ENCODE assay signal across 23 mouse cellular contexts in the genomic region with DNA sequence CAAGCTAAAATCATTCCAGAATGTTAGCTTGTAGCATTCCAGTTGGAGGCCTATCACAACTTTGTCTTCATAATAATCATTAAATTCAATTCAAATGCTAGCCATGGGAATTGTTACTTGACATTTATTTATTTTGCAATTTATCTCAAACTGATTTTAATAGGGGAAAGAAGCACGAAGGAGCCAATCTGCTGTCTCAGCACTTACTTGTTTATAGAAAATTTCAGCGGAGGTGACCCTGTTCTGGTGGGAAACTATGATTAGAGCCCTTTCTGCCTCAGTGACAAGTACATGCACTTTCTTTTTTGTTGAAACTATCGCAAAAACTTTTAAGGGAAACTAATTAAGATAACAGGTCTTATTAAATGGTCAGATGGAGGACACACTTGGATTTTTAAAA.
DNase-seq lines count a peak whose midpoint lies in the region; TF ChIP-seq lines count a peak whose summit lies in the region.
"Had no signal": no experiment of that assay in that cellular context is flagged by ENCODE, and none has a peak within 500 bp of the region (broad histone marks: within the 10 kb centered on the region; RNA-seq: fewer than 3 reads in every experiment).

No protein-coding gene starts in this region.

- no peak overlapping the region for H3K9ac ChIP-seq in liver, adult 2 months (ENCODE audit: low read depth, low read length)
- no peak overlapping the region for H3K9ac ChIP-seq in CH12.LX (ENCODE audit: insufficient read depth, low read depth)
- no peak overlapping the region for H3K9ac ChIP-seq in MEL (ENCODE audit: control insufficient read depth, low read depth, low read length, poor library complexity, severe bottlenecking)
- H3K9ac ChIP-seq: embryonic facial prominence, embryonic 13.5 days; embryonic facial prominence, embryonic 15.5 days; forebrain, embryonic 13.5 days; forebrain, embryonic 15.5 days; forebrain, postnatal 0 days had no signal

- H3K36me3 ChIP-seq in liver, adult 2 months (ENCODE audit: control insufficient read depth, insufficient read depth, low read length), result no peaks in the 10 kb centered on the region
- H3K36me3 ChIP-seq in CH12.LX (replicated peaks in 1 of 2; ENCODE audit: control insufficient read depth in 1 of 2, insufficient read depth in 1 of 2, low read length in 1 of 2) (no peaks in the 10 kb centered on the region), MEL (ENCODE audit: control insufficient read depth in 1 of 2, insufficient read depth in 2 of 2, low read length in 2 of 2) (peaks cover 0 to 7% of the 10 kb centered on the region in 2 experiments; a peak in 2 of 4 replicates)
- H3K36me3 ChIP-seq in heart, embryonic 10.5 days, result no peaks in the 10 kb centered on the region
- H3K36me3 ChIP-seq: embryonic facial prominence, embryonic 13.5 days; embryonic facial prominence, embryonic 15.5 days; forebrain, embryonic 15.5 days; G1E had no signal

- H3K4me1 ChIP-seq in liver, adult 2 months (ENCODE audit: control insufficient read depth, insufficient read depth, low read length), result no peaks in the 10 kb centered on the region
- no peaks in the 10 kb centered on the region for H3K4me1 ChIP-seq in CH12.LX (ENCODE audit: control insufficient read depth in 1 of 2, insufficient read depth in 2 of 2)
- peaks cover 0 to 4% of the 10 kb centered on the region in 2 experiments; a peak in 2 of 4 replicates for H3K4me1 ChIP-seq in MEL (ENCODE audit: control insufficient read depth in 1 of 2, insufficient read depth in 2 of 2, low read length in 2 of 2)
- H3K4me1 ChIP-seq in heart, embryonic 10.5 days, result no peaks in the 10 kb centered on the region
- H3K4me1 ChIP-seq: embryonic facial prominence, embryonic 13.5 days; embryonic facial prominence, embryonic 15.5 days; forebrain, embryonic 15.5 days had no signal

- no peak overlapping the region for H3K27ac ChIP-seq in liver, adult 2 months (replicated peaks; ENCODE audit: insufficient read depth, low read depth, low read length)
- no peak overlapping the region for H3K27ac ChIP-seq in CH12.LX (ENCODE audit: insufficient read depth, low read depth)
- no peak overlapping the region for H3K27ac ChIP-seq in MEL (ENCODE audit: control insufficient read depth, low read depth, low read length)
- no peak overlapping the region for H3K27ac ChIP-seq in heart, embryonic 10.5 days
- H3K27ac ChIP-seq: embryonic facial prominence, embryonic 13.5 days; embryonic facial prominence, embryonic 15.5 days; forebrain, embryonic 13.5 days; forebrain, embryonic 15.5 days had no signal

- no peaks in the 10 kb centered on the region for H3K79me2 ChIP-seq in liver, adult 2 months (ENCODE audit: control insufficient read depth, insufficient read depth, low read length)
- H3K79me2 ChIP-seq in CH12.LX (replicated peaks; ENCODE audit: control insufficient read depth, extremely low read depth, insufficient read depth, poor library complexity, severe bottlenecking), result no peaks in the 10 kb centered on the region
- H3K79me2 ChIP-seq in MEL (ENCODE audit: control insufficient read depth, insufficient read depth, low read length, poor library complexity), result no peaks in the 10 kb centered on the region

- TF ChIP-seq RAD21 in CH12.LX (IDR thresholded peaks at IDR 0.05; ENCODE audit: low read depth, low read length) (no peak), MEL (IDR thresholded peaks at IDR 0.05; ENCODE audit: low read depth, low read length) (no peak)

- H3K4me3 ChIP-seq in liver, adult 2 months (ENCODE audit: insufficient read depth, low read depth, low read length), result no peak overlapping the region
- H3K4me3 ChIP-seq in CH12.LX (replicated peaks in 1 of 3; ENCODE audit: low read depth in 2 of 3, low read length in 2 of 3, poor library complexity in 1 of 3) (no peak overlapping the region), MEL (ENCODE audit: control insufficient read depth in 1 of 2, insufficient read depth in 1 of 2, low read depth in 2 of 2, low read length in 2 of 2) (no peak overlapping the region)
- H3K4me3 ChIP-seq in heart, embryonic 10.5 days, result no peak overlapping the region
- H3K4me3 ChIP-seq: embryonic facial prominence, embryonic 13.5 days; embryonic facial prominence, embryonic 15.5 days; erythroblast, embryonic 14.5 days; forebrain, embryonic 13.5 days; forebrain, embryonic 15.5 days had no signal

- dilution Hi-C loops in CH12.LX (cut with MboI; ENCODE audit: extremely low pct_ligation_motif_present, extremely low pct_unique_long_range_greater_than_20kb, low sequenced_read_pairs), result no loop called here

- WGBS in liver, adult 2 months, result 63% methylated on average over 3 of the region's 3 CpGs
- 70% methylated on average over 3 of the region's 3 CpGs for WGBS in heart, embryonic 10.5 days

- in situ Hi-C loops in CH12.LX (cut with MboI; ENCODE audit: low pct_ligation_motif_present, low pct_unique_long_range_greater_than_20kb, low sequenced_read_pairs), result no loop called here

- peak; percentile 3 for DNase-seq in liver, adult 2 months (ENCODE audit: extremely low read depth, low read depth, low spot score)
- no peak for DNase-seq in liver
- DNase-seq in CH12.LX (ENCODE audit: extremely low read depth), result no peak
- DNase-seq in MEL (ENCODE audit: low read depth, low spot score), result no peak
- no peak for DNase-seq in heart, embryonic 10.5 days (ENCODE audit: low spot score)
- DNase-seq: adrenal gland, adult 2 months; adrenal gland, postnatal 10 days; adrenal gland, postnatal 25 days; B cell, adult 2 months; cerebellum, adult 11 months; cerebellum, adult 18-20 months; cerebellum, adult 8-10 months; cerebellum, adult 9-11 months; cerebellum, postnatal 14 days; cerebellum, postnatal 36 days; embryo, embryonic 11 days; forebrain, postnatal 0 days had no signal

- no peak for TF ChIP-seq POLR2A in liver, adult 2 months (IDR thresholded peaks at IDR 0.05; ENCODE audit: extremely low read depth, insufficient read depth, low read length)
- TF ChIP-seq POLR2A in CH12.LX (IDR thresholded peaks at IDR 0.05; ENCODE audit: low read depth, low read length) (no peak), MEL (IDR thresholded peaks at IDR 0.05; ENCODE audit: control insufficient read depth in 1 of 2, insufficient read depth in 1 of 2, low read depth in 1 of 2, low read length in 2 of 2, poor library complexity in 1 of 2) (no peak)

- no peaks in the 10 kb centered on the region for H3K27me3 ChIP-seq in liver, adult 2 months (ENCODE audit: control insufficient read depth, insufficient read depth, low read length)
- H3K27me3 ChIP-seq in CH12.LX (replicated peaks) (no peaks in the 10 kb centered on the region), MEL (ENCODE audit: control insufficient read depth in 1 of 2, insufficient read depth in 2 of 2, low read length in 2 of 2) (no peaks in the 10 kb centered on the region)
- no peaks in the 10 kb centered on the region for H3K27me3 ChIP-seq in heart, embryonic 10.5 days (ENCODE audit: insufficient read depth, poor library complexity, severe bottlenecking)
- H3K27me3 ChIP-seq: embryonic facial prominence, embryonic 13.5 days; embryonic facial prominence, embryonic 15.5 days; forebrain, embryonic 13.5 days; forebrain, embryonic 15.5 days had no signal

- TF ChIP-seq CTCF in liver, adult 2 months (IDR thresholded peaks at IDR 0.05; ENCODE audit: low read depth, low read length), result no peak
- no peak for TF ChIP-seq CTCF in CH12.LX (conservative IDR thresholded peaks at IDR 0.05 in 1 of 2, IDR thresholded peaks at IDR 0.05 in 1 of 2; ENCODE audit: low read depth in 2 of 2, low read length in 2 of 2)
- no peak for TF ChIP-seq CTCF in MEL (IDR thresholded peaks at IDR 0.05 in 2 of 3, conservative IDR thresholded peaks at IDR 0.05 in 1 of 3; ENCODE audit: control insufficient read depth in 1 of 3, insufficient read depth in 1 of 3, low read depth in 2 of 3, low read length in 3 of 3, poor library complexity in 1 of 3, severe bottlenecking in 1 of 3)

- H3K9me3 ChIP-seq in CH12.LX (replicated peaks; ENCODE audit: low read length), result no peaks in the 10 kb centered on the region
- H3K9me3 ChIP-seq in MEL (replicated peaks; ENCODE audit: insufficient read depth, low read length), result no peaks in the 10 kb centered on the region
- H3K9me3 ChIP-seq in heart, embryonic 10.5 days, result no peaks in the 10 kb centered on the region
- H3K9me3 ChIP-seq: embryonic facial prominence, embryonic 13.5 days; embryonic facial prominence, embryonic 15.5 days; forebrain, embryonic 13.5 days; forebrain, embryonic 15.5 days; G1E had no signal

- no peak overlapping the region for H3K4me2 ChIP-seq in CH12.LX (ENCODE audit: insufficient read depth, low read depth, poor library complexity, severe bottlenecking)
- H3K4me2 ChIP-seq: embryonic facial prominence, embryonic 13.5 days; embryonic facial prominence, embryonic 15.5 days; forebrain, embryonic 13.5 days; forebrain, embryonic 15.5 days had no signal

- TF ChIP-seq EP300 in CH12.LX (IDR thresholded peaks at IDR 0.05; ENCODE audit: low read length) (no peak), MEL (IDR thresholded peaks at IDR 0.05; ENCODE audit: low read depth in 1 of 2, low read length in 2 of 2) (no peak)

TF ChIP-seq in CH12.LX, 34 proteins besides CTCF, POLR2A, EP300 and RAD21:
- TF ChIP-seq KAT2A (IDR thresholded peaks at IDR 0.05; ENCODE audit: insufficient replicate concordance, low read length), result no peak
- TF ChIP-seq SIN3A (IDR thresholded peaks at IDR 0.05; ENCODE audit: low read length), result no peak
- no peak for TF ChIP-seq SMC3 (IDR thresholded peaks at IDR 0.05; ENCODE audit: low read depth, low read length)
- no peak for TF ChIP-seq RCOR1 (conservative IDR thresholded peaks at IDR 0.05; ENCODE audit: low read depth, low read length)
- peak; percentile 56; the same call in 1 of the 2 replicates for TF ChIP-seq MAFK (IDR thresholded peaks at IDR 0.05; ENCODE audit: insufficient replicate concordance, low read length)

TF ChIP-seq in MEL, 35 proteins besides CTCF, POLR2A, EP300 and RAD21:
- TF ChIP-seq MAFK (IDR thresholded peaks at IDR 0.05; ENCODE audit: borderline replicate concordance, low read depth, low read length), result peak; percentile 54; the same call in 1 of the 2 replicates
- TF ChIP-seq MAZ (IDR thresholded peaks at IDR 0.05; ENCODE audit: low read depth, low read length), result no peak
- no peak for TF ChIP-seq MYB (IDR thresholded peaks at IDR 0.05; ENCODE audit: low read depth, low read length)
